8 mouse cellular contexts compared by ENCODE assay signal in genomic region chr1:171222238-171223155, GRCm38 (mm10). TPM values are rescaled to one million over a fixed set of nuclear protein-coding genes. Genes with fewer than 3 reads are reported as not detected.
DNase-seq lines count a peak whose midpoint lies in the region; ATAC-seq and TF ChIP-seq lines count a peak whose summit lies in the region.

Gene Tomm40l, minus strand, starts transcription at chr1:171222514.

- H3K27me3 ChIP-seq in embryonic facial prominence, embryonic 14.5 days (replicated peaks; ENCODE audit: control insufficient read depth, insufficient read depth, low read length): no peaks in the 10 kb centered on the region
- H3K27me3 ChIP-seq in heart, adult 2 months (ENCODE audit: control insufficient read depth, insufficient read depth, low read length): no peaks in the 10 kb centered on the region
- H3K27me3 ChIP-seq in limb, embryonic 13.5 days: no peaks in the 10 kb centered on the region
- no peaks in the 10 kb centered on the region for H3K27me3 ChIP-seq in midbrain, embryonic 16.5 days (ENCODE audit: control insufficient read depth, insufficient read depth, low read depth, low read length)

- H3K4me2 ChIP-seq in embryonic facial prominence, embryonic 14.5 days (ENCODE audit: low read depth, low read length): peak within 1 kb of the TSS; percentile 84
- peak within 1 kb of the TSS; percentile 84 for H3K4me2 ChIP-seq in limb, embryonic 13.5 days (replicated peaks)
- H3K4me2 ChIP-seq in midbrain, embryonic 16.5 days (ENCODE audit: low read length): peak within 1 kb of the TSS; percentile 73

- peak; percentile 92 for TF ChIP-seq CTCF in heart, adult 2 months (IDR thresholded peaks at IDR 0.05)

- peak; percentile 100 for DNase-seq in 3T3-L1 (ENCODE audit: low read depth, low spot score)
- peak; percentile 43 to 75 for DNase-seq in adrenal gland, postnatal 4 days (ENCODE audit: low spot score in 2 of 2)
- DNase-seq in embryonic facial prominence, embryonic 14.5 days (ENCODE audit: low spot score): peak; percentile 100
- peak; percentile 89 to 97 for DNase-seq in heart, adult 2 months
- peak; percentile 97 to 100 for DNase-seq in kidney, adult 8-10 months
- DNase-seq in spleen, postnatal 10 days (ENCODE audit: low spot score in 2 of 2): peak; percentile 78 to 88

- 0 out of 2 replicates have a peak, but pooled peaks cover 8% of the 10 kb centered on the region for H3K4me1 ChIP-seq in embryonic facial prominence, embryonic 14.5 days (ENCODE audit: control insufficient read depth, insufficient read depth, low read length)
- H3K4me1 ChIP-seq in heart, adult 2 months (ENCODE audit: control insufficient read depth, insufficient read depth, low read length): peaks cover 7% of the 10 kb centered on the region; the same call in 1 of the 2 replicates
- H3K4me1 ChIP-seq in limb, embryonic 13.5 days: peaks cover 11% of the 10 kb centered on the region
- peaks cover 10% of the 10 kb centered on the region for H3K4me1 ChIP-seq in midbrain, embryonic 16.5 days (ENCODE audit: control insufficient read depth, insufficient read depth, low read length)

- H3K27ac ChIP-seq in embryonic facial prominence, embryonic 14.5 days (replicated peaks; ENCODE audit: low read depth, low read length): peak within 1 kb of the TSS; percentile 91
- H3K27ac ChIP-seq in heart, adult 2 months: peak within 1 kb of the TSS; percentile 96
- peak within 1 kb of the TSS; percentile 89 for H3K27ac ChIP-seq in limb, embryonic 13.5 days
- H3K27ac ChIP-seq in midbrain, embryonic 16.5 days (ENCODE audit: low read length): peak within 1 kb of the TSS; percentile 65

- intact Hi-C loops in heart, adult 2 months (cut with DNase I): loop anchor here (1.0 to 5.0 kb wide), 4 partner anchors 16 to 105 kb away; partner anchors contain the start of gene Dedd

- peaks cover 18% of the 10 kb centered on the region for H3K36me3 ChIP-seq in embryonic facial prominence, embryonic 14.5 days (ENCODE audit: control insufficient read depth, insufficient read depth, low read length)
- H3K36me3 ChIP-seq in heart, adult 2 months (ENCODE audit: control insufficient read depth, insufficient read depth, low read length): no peaks in the 10 kb centered on the region
- peaks cover 24% of the 10 kb centered on the region for H3K36me3 ChIP-seq in limb, embryonic 13.5 days
- H3K36me3 ChIP-seq in midbrain, embryonic 16.5 days (ENCODE audit: control insufficient read depth, insufficient read depth, low read length): peaks cover 9% of the 10 kb centered on the region

- H3K4me3 ChIP-seq in embryonic facial prominence, embryonic 14.5 days (ENCODE audit: low read depth, low read length): peak within 1 kb of the TSS; percentile 52
- peak within 1 kb of the TSS; percentile 61 for H3K4me3 ChIP-seq in heart, adult 2 months
- H3K4me3 ChIP-seq in limb, embryonic 13.5 days: peak within 1 kb of the TSS; percentile 66
- H3K4me3 ChIP-seq in midbrain, embryonic 16.5 days (ENCODE audit: low read depth, low read length): peak within 1 kb of the TSS; percentile 60

- no peaks in the 10 kb centered on the region for H3K9me3 ChIP-seq in embryonic facial prominence, embryonic 14.5 days (ENCODE audit: control insufficient read depth, low read length)
- no peaks in the 10 kb centered on the region for H3K9me3 ChIP-seq in limb, embryonic 13.5 days
- no peaks in the 10 kb centered on the region for H3K9me3 ChIP-seq in midbrain, embryonic 16.5 days (replicated peaks; ENCODE audit: control insufficient read depth, low read length, poor library complexity, severe bottlenecking)

- peak; percentile 57 for TF ChIP-seq POLR2A in heart, adult 2 months (IDR thresholded peaks at IDR 0.05; ENCODE audit: insufficient read depth, low read depth, low read length)

- H3K79me2 ChIP-seq in heart, adult 2 months (replicated peaks; ENCODE audit: control insufficient read depth, insufficient read depth, low read length): no peaks in the 10 kb centered on the region

- peak within 1 kb of the TSS; percentile 65 for H3K9ac ChIP-seq in embryonic facial prominence, embryonic 14.5 days (ENCODE audit: low read depth, low read length)
- H3K9ac ChIP-seq in heart, adult 2 months (ENCODE audit: low read depth, low read length): peak within 1 kb of the TSS; percentile 67
- H3K9ac ChIP-seq in limb, embryonic 13.5 days: peak within 1 kb of the TSS; percentile 67
- peak within 1 kb of the TSS; percentile 65 for H3K9ac ChIP-seq in midbrain, embryonic 16.5 days (ENCODE audit: low read depth, low read length)

- peak; percentile 83 for TF ChIP-seq EP300 in heart, adult 2 months (IDR thresholded peaks at IDR 0.05; ENCODE audit: insufficient read depth, low read depth, low read length)

- 1% methylated on average over 27 of the region's 28 CpGs for WGBS in embryonic facial prominence, embryonic 14.5 days
- WGBS in heart, adult 2 months: 1% methylated on average over 28 of the region's 28 CpGs
- 3% methylated on average over 28 of the region's 28 CpGs for WGBS in limb, embryonic 13.5 days
- WGBS in midbrain, embryonic 16.5 days: 2% methylated on average over 28 of the region's 28 CpGs

- ATAC-seq in embryonic facial prominence, embryonic 14.5 days (ENCODE audit: low read depth): peak; percentile 99
- peak; percentile 99 for ATAC-seq in limb, embryonic 13.5 days (ENCODE audit: low FRiP score, low read depth)
- ATAC-seq in midbrain, embryonic 16.5 days: peak; percentile 98

RNA-seq across cellular contexts. Expression of gene Tomm40l, which starts in this region (rescaled TPM):
- 10 to 100 TPM; 41.6 to 43.5 TPM for total RNA-seq in adrenal gland, postnatal 4 days (2021)
- polyA plus RNA-seq in embryonic facial prominence, embryonic 14.5 days (2014; fragmentation: Nextera tagmentation; extraction: Ambion mirVana): 25.4 and 28.7 TPM in 2 replicates
- 10 to 100 TPM; 79.8 to 81.6 TPM for total RNA-seq in heart, adult 2 months (2021)
- polyA plus RNA-seq in heart, adult 2 months (2012; rRNA removed): 63.9 and 83.2 TPM in 2 replicates
- 32.3 and 34.4 TPM in 2 replicates for polyA plus RNA-seq in limb, embryonic 13.5 days (2015; fragmentation: Nextera tagmentation; extraction: Ambion mirVana)
- polyA plus RNA-seq in midbrain, embryonic 16.5 days (2015; fragmentation: Nextera tagmentation; extraction: Ambion mirVana): 46.8 and 58.3 TPM in 2 replicates

Comparison
In these comparisons a context has a peak if more than half of its experiments do, and no peak if none do; other contexts are left out.
1. Peak in every context shown above with its lines: DNase-seq, ATAC-seq, H3K4me3 ChIP-seq and H3K27ac ChIP-seq.